Mouse (Mus musculus) duodenum, adult 2 months (tissue): ENCODE results near the gene Wdr41. TPM values are rescaled to one million over a fixed set of nuclear protein-coding genes. Genes with fewer than 3 reads are reported as not detected.

ENCODE experiments used
- polyA plus RNA-seq: library from polyadenylated mRNA; depleted of rRNA; stranded (reverse); fragments of >200 nt; gene quantifications from 2 replicates; pipeline ENCODE4 v1.2.3, GENCODE M21; 2012; ENCODE audit warnings: low replicate concordance; rRNA removed

The Wdr41 gene
- polyA plus RNA-seq: 3.6 and 7.5 TPM in 2 replicates

GRCm38 (mm10) chr13:94976219-94977186 is at the start of gene Wdr41:
TSS of gene Wdr41 (plus strand) at chr13:94976344.

Other genes with a start within 250 kb of the Wdr41 start
- 0.39 and 0.74 TPM in 2 replicates for gene Tbca, start 187.4 kb upstream of the Wdr41 start, polyA plus RNA-seq
- not detected in 2 replicates for gene Otp, start 100.7 kb upstream of the Wdr41 start, polyA plus RNA-seq